Mouse (Mus musculus) lung, adult 18-20 months (tissue): ENCODE results near the gene AI467606.

Experiments
- DNase-seq, 2 experiments: peaks; one replicate each; pipeline ENCODE4 v3.0.0; 2022; ENCODE audit warnings: mixed read lengths in 2 of 2

The AI467606 gene

DNA sequence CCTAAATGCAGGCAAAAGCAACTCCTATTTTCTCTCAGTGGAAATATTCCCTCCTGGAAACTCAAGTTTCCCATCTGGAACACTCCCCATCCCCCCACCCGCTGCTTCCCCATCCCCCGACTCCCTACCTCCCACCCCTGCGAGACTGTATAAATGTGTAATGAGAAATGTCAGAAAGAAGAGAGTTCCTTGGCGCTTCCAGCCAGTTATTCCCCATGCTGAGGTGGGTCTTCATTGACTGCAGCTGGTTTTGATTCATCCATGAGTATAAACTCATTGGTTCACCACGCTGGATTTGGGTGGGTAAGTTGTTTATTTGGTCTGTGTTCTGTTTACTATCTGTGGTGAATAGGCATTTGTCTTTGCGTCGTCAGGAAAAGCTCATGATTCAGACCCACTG is 5.3 kb downstream of the AI467606 start:
- DNase-seq, result no peak

DNA sequence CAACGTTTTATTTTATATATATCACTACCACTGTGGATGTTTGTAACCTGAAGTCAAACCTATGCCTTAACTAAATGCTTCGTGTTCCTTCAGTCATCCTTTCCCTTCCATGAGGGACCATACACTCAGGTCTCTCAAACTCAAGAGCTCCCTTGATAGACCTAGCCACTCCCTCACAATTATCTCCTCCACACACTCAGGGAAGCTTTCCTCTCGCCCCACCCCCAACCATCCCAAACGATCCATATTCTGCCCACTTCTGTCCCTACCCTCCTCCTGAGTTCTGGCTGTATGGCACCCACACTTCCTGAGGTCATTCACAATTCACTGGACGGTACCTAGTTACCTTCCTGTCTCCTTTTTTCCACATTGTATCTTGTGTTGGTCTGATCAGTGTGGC is 7.4 kb downstream of the AI467606 start:
- no peak for DNase-seq

DNA sequence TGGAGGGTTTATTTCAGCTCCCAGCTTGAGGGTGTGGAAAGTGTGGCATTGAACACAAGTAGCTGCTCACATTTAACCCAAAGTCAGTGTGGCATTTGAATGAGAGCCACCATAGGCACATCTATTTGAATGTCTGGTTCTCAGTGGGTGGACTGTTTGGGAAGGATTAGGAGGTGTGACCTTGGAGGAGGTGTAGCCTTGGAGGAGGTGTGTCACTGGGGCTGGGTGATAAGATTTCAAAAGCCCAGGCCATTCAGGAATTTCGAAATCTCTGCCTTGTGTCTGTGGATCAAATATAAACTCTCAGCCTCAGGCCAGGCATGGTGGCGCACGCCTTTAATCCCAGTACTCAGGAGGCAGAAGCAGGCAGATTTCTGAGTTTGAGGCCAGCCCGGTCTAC is 7.8 kb downstream of the AI467606 start:
- DNase-seq, result no peak

DNA sequence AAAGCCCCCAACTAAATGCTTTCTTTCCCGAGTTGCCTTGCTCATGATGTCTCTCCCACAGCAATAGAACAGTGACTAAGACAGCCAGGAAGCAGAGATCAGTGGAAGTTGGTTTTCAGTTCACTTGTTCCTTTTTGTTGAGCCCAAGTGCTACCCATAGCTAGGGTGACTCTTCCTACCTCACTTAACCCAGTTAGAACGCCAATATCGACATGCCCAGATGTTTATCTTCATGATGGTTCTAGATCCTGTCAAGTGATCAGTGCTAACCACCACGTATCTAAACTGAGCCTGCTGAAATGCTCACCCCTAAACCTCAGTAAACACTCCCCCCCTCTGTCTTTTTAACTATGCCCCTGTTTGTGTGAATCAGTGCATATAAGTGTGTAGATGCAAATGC is 8.4 kb downstream of the AI467606 start:
- DNase-seq, result no peak

DNA sequence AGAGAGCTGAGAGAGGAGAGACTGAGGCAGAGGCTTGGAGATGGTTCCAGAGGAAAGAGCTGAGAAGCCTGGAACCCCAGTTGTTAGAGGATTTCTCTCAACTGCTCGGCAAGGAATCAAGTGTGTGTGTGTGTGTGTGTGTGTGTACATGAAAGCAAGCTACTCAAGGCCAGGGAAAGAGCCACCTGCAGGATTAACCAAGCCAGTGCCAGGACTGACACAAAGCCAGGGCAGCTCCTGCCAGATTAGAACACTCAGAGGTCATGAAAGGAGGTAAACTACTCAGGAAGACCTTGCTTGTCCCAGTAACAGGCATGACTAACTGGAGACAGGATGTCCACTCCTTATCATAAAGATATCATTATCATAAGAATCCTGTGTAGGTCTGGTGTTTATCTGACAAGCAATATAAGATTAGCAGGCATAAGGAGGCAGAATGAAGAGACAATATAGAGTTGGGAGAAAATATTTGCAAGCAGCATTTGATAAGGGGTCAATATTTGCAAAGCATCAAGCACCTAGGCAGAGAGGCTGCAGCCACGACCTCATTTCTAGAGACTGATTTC is 10.4 kb downstream of the AI467606 start:
- DNase-seq, result no peak

DNA sequence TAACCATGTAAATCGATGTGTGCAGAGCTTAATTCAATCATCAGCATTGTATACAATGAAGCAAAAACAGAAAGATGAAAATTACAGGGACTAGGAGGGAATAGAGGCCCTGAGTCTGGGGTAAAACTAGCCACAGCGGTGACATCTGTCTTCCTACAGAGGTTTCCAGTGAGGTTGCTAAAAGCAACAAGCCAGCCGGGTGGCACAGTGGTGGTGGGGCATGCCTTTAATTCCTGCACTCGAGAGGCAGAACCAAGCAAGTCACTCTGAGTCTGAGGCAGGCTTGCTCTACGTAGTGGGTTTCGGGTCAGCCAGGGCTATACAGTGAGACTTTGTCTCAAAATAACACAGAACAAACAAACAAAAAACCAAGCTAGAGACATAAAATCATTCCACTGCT is 11.0 kb downstream of the AI467606 start:
- DNase-seq, result no peak

DNA sequence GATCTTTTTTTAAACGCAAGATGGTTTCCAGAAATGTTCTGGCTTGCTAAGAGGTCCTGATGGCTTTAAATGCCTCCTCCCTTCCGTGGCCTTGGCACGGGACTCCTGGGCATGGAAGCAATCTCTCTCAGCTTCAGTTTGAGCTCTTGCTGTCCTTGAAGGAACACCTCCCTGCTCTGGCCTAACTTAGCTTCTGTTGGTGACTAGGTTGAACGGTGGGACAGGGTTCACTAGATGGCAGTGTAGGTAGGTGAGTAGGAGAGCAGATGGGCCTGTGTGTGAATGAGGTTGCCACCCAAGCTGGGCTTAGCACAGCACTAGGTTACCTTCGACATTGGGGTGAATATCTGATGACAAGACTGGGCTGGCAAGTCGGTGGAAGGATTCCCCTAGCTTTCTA is 12.8 kb downstream of the AI467606 start:
- no peak for DNase-seq

DNA sequence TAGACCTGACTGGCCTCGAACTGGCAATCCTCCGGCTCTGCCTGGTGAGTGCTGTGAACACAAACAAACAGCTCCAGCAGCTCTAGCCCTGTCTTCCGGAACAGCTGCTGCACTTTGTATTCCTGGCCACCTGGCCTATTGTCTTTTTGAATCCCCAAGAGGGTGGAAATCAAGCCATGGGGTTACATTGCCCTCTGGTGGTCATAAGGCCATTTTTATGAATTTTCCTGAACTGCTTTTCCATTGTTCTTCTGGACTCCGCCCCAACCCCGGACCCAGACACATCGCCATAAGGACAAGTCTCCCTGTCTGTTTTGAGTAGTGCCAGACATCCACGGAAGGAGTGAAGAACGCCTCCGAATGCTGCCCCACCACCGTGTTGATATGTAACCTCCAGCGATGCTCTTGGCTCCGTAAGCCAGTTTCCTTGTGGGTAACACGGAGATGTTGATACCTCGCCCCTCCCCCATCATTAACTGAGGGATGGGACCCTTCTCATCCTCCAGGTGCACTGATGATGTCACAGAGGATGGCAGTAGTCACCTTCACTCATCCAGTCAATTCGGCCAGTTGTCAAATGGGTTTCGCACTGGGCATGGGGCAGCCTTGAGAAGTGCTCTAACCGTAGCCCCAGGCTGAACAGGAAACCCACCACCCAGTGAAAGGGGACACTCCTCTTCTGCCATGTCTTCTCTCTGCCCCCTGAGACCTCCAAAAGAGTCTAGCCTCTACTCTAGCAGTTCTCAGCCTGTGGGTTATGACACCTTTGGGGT is 13.6 kb downstream of the AI467606 start:
- DNase-seq, result peak; percentile 67 to 83

DNA sequence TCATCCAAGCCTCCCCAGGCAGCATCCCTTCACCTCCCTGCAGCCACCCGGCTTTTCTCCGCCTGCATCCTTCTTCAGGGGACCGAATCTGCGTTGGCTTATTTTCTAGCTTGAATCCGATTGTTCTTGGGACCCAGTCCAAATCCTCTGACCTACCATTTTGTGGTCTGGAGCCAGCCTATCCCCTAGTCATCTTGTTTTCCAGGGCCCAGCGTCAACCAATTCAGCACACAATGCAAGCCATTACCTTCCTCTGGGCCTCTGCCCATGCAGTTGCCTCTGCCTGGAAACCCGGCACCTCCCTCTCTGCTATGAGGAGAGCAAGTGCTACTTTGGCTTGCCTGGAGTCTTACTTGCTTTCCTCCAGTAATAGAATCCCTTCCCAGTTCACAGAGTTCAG is 14.4 kb downstream of the AI467606 start:
- no peak for DNase-seq

DNA sequence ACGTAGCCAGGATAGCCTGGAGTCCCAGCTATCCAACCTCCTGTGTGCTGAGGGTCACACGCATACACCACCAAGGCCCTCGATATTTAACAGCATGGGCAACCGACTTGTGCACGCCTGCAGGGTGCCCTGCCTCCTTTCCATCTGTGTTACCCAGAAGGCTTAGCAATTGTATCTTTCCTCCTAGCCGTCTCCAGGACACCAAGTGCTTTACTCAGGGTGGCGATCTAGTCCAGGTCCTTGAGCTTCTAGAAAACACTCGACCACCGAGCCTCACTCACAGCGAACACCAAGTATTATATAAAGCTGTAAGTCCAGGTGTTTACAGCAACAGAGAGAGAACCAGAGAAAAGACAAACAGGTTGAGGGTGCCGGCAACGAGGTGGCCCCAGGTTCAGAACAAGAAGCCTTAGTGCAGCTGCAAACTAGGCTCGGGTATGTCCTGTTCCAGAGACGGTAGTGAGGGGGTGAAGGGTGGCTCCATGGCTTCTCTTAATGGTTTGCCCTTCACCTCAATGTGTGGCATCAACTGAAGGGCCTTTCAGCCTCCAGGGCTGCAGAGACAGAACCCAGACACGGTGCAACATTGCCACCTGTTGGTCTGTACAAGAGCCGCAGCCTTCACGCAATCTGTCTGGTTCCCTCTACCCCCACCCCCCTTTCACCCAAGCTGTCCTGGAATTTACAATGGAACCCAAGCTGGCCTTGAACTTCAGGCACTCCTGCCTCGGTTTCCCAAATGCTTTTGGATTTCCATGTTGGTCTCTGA is 19.3 kb downstream of the AI467606 start:
- DNase-seq, result peak; percentile 59 to 69

DNA sequence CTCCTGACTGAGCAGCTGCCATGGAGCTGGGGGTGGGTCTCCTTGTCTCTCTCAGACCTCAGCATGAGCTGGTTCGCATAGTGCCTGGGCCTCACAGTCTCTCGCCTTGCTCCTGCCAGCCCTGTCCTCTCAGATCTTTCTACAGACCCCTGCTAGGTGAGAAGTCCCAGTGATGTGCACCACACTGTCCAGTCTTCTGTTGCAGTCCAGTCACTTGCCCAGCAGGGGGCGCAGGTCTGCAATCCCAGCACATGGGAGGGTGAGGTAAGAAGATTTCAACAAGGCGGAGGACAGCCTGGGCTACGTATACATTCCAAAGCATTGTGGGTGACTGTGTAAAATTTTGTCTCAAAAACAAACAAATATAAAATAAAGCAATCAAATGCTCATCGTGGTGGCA is 20.3 kb downstream of the AI467606 start:
- peak; percentile 47 to 57 for DNase-seq

DNA sequence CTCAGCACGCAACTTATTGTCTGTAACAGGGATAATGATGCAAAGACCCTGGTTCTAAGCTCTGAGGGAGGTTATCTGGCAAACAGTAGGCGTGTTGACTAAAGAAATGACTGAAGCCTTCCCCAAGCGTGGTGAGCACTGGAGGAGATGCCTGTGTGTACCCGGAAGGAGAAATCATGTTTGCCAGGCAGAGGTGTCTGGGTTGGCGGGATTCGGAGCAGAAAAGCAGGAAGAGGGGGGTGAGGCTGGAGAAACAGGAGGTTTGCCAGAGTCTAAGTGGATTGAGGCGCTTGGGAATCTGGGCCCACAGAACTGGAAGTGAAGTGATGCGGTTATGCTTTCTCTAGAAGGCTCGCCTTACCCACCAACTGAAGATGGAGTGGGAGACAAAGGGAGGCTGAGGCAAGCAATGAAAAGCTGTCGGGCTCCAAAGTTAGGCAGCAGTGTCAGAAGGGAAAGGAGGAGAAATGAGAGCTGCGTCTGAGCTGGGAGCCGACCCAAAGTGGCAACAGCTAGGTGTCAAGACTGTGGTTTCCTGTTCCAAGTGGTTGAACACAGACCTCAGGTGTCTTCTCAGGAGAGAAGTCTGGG is 21.2 kb downstream of the AI467606 start:
- no peak for DNase-seq

DNA sequence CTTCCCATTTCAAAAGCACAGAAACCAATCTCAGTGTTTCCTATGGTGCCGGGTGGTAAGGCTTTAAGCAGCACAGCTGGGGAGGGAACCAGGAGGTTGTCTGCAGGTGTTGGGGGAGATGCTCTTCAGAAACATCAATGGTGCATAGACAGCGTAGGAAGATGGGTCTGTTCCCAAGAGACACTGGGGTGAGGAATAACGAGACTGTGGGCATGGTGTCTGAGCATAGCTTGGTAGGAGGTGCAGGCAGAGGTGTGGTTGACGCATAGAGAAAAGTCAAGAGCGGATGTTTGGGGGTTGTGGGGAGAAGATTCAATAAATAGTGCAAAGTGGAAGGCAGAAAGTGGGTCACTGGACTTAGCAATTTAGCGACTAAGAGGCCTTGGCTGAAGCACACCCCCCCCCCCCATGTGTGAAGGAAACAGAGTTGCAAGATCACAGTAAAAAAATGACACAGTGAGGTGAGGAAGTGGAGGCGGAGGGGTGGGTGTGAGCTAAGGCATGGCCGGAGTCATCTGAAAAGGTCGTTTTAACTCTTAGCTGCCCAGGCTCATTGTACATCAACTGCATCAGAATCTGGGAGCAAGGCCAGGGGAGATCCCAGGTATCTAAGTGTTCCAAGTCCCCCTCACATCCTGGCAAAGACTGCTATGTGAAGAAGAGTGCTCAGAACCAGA is 21.9 kb downstream of the AI467606 start:
- DNase-seq, result no peak

DNA sequence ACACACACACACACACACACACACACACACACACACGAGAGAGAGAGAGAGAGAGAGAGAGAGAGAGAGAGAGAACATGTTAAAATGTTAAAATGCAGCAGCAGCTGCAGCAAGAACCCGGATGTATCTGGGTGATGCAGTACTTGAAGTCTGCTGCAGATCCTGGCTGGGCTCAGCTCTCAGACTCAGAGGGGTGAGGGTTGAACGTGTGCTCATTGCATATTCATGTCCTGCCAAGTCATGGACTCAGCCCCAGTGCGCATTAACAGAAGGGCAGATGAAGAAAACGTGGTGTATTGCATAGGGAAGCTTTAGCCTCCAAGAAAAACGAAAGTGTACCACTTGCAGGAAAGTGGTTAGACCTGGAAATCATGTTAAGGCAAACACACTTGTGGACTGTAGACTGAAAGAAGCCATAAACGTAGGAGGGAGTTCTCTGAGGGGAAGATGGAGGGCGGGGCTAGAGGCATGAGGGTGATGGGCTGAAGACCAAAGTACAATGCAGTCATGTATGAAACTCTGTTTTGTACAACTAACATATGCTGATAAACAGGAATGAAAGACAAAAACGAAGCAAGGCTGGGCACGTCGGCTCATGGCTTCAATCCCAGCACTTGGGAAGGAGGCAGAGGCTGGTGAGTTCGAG is 22.6 kb downstream of the AI467606 start:
- no peak for DNase-seq

DNA sequence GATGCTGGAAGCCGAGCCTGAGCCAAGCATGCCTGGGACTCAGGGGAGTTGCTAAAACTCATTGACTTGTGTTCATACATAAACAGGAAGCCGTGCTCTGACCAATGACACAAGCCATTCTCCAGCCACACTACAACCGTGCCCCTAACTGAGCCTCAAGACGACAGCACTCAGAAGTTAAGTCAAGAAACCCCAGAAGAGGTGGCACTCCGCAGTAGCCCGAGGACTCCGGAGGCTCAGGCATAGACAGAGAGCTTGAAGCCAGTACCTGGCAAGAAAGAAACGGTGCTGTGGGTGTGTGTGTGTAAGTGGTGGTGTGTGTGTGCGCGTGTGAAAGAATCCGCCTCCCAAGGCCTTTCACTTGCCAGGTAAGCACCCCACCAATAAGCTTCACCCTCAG is 23.8 kb downstream of the AI467606 start:
- no peak for DNase-seq

DNA sequence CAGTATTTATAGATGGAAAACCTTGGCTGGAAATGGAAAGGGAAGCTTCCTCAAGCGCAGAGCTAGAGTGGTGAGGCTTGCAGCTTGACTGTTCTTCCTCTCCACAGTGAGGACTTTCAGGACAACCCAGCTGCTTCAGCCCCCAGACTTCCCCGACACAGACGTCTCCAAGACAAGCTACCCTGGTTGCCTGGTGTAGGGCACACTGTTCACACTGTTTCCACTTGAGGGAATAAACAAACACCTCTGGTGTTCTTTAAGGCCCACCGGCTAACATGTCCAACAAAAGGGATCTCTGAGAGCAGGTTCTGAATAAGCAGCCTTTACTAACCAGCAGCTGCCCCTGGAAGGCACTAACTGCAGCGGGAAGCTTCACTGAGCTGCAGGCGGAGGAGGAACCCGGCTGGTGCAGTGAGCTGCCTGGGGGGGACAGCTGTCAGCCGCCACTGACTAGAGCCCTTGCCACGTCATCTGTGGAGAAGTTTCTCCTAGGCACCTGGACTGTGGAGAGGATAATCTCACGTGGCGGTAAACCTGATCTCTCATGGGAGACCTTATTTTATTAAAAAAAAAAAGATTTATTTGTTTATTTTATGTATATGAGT is 25.3 kb downstream of the AI467606 start:
- DNase-seq, result no peak

DNA sequence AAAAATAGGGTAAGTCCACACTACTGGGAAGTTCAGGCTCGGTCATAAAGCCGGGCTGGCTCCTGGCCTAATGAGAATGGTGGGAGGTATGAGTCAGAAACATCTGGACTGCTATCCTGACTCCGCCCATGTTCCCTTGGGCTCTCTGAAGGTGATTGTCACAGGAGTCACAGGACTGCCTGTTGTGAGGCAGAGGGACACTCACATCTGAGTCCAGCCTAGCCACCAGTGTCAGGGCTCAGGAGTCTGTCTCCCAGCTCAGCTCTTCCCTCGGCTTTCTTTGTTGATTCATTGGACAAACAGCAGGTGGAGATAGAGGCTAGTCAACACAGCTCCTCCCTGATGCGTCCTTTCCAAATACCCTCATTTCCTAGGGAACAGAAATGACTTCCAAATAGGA is 26.8 kb downstream of the AI467606 start:
- no peak for DNase-seq

DNA sequence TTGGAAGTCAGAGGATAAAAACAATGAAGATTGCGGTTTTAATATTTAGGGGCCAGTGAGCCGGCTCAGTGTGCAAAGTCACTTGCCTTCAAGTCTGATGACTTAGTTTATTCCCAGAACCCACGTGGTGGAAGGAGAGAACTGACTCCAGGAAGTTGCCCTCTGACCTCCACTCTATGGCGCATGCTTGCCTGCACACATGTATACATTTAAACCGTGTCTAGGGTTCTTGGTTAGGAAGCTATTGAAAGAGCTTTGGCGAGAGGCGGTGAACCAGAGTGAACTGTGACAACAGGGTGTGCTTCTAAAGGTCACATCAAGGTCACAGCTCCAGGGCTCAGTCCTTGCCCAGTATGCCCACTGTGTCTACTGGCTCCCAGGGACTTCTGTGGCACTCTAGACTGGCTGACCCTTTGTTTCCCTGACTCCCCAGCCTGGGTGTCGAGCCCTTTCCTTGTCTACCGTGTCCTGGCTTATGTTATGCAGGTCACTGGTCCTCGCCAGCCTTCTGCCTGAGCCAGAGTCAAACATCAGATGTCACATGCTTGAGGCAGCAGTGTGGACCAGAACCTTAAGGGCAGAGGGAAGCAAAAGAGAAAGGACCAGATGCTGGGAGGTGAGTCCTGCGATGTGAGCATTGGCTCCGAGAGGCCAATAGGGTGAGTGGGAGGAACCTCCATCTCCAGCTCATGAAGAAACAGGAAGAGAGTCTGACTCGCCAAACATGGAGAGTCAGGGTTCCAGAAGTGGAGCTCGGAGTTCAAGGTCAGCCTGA is 27.7 kb downstream of the AI467606 start:
- peak in 1 of 2 experiments; percentile 41 for DNase-seq

DNA sequence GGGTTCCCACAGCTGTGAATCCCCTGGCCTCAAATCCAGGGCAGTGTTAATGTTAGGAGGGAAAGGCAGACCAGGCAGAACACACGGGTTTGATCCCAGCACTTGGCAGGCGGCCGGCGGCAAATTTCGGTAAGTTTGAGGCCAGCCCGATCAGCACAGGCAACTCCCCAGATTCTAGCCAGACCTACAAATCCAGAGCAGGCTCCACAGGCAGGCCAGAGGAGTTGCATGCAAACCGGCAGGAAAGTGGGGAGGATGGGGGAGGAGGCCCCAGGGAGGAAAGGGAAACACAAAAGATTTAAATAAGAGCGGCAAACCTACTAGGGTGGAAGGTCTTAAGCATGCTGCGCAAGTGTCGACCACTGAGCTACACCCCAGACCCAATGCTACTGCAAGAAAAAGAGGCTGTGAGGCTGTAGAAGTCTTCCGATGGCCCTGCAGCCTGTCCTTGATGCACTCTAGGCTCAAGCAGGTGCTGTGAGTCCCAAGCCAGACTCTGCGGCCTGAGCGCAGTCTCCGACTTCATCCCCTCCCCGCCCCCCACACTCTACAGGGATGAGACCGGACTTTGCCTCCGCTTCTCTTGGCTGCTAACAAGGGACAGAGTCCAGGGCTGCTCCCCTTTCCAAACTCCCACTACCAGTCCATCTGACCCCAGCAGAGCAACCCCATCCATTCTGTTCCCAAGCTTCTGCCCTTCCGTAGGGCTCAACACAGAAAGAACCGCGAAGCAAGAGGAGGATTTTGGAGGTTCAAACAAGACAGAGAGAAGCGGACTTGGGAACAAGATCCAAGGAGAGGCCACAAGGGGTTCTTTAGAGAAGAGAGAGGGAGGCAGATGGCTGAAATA is 30.1 kb downstream of the AI467606 start:
- DNase-seq, result no peak

DNA sequence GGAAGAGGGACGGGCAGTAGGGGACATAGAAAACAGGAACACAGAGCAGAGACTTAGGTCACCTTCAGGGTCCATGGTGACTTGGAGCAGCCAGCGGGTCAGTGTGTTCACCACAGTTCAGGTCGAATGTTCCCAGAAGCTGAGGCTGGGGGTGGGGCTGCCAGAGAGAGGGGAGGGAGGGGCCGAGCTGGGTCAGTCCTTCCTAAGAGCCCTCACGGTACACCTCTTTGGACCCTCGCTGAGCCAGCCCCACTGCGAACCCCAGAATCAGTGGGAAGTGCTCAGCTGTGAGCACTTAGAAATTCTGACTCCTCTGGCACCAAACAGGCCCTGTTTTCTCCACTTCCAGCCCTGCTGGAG is 30.7 kb downstream of the AI467606 start, which contains the start of gene Qprt:
Qprt (minus strand) TSS at position 316 of the 360 bp plus-strand sequence.
- DNase-seq, result no peak
